Mouse (Mus musculus) MEL-GATA-1-ER (cell line): ENCODE results near the gene Tmem165.
A peak's percentile ranks its signal among the peaks of the same experiment; 100 is the strongest.

Experiments
- DNase-seq: peaks from one replicate; pipeline ENCODE4 v3.0.0-alpha.2; 2012; ENCODE audit warnings: low read depth; ENCODE audit errors: extremely low read depth

Gene Tmem165

GRCm38 (mm10) chr5:76171039-76171438, 12.6 kb upstream of the Tmem165 start:
- no peak for DNase-seq

GRCm38 (mm10) chr5:76175051-76175450, 8.6 kb upstream of the Tmem165 start:
- DNase-seq, result no peak

- DNase-seq, result no peak
Observed at GRCm38 (mm10) chr5:76176411-76176810, 7.3 kb upstream of the Tmem165 start.

- DNase-seq, result no peak
Observed at GRCm38 (mm10) chr5:76176841-76177240, 6.8 kb upstream of the Tmem165 start.

GRCm38 (mm10) chr5:76177664-76178063, 6.0 kb upstream of the Tmem165 start:
- DNase-seq, result no peak

- DNase-seq, result no peak
Observed at GRCm38 (mm10) chr5:76179171-76179570, 4.5 kb upstream of the Tmem165 start.

GRCm38 (mm10) chr5:76179791-76180190, 3.9 kb upstream of the Tmem165 start:
- no peak for DNase-seq

- no peak for DNase-seq
Observed at GRCm38 (mm10) chr5:76182326-76182725, 1.4 kb upstream of the Tmem165 start.

- DNase-seq, result no peak
Observed at GRCm38 (mm10) chr5:76183043-76183749, 484 bp upstream of the Tmem165 start.

GRCm38 (mm10) chr5:76184286-76185080, 803 bp downstream of the Tmem165 start:
- DNase-seq, result no peak

- DNase-seq, result no peak
Observed at GRCm38 (mm10) chr5:76187885-76188284, 4.2 kb downstream of the Tmem165 start.

GRCm38 (mm10) chr5:76190609-76191008, 6.9 kb downstream of the Tmem165 start:
- DNase-seq, result no peak

GRCm38 (mm10) chr5:76193075-76193474, 9.4 kb downstream of the Tmem165 start:
- no peak for DNase-seq

GRCm38 (mm10) chr5:76194377-76194945, 10.8 kb downstream of the Tmem165 start:
- peak; percentile 44 for DNase-seq

GRCm38 (mm10) chr5:76199346-76199745, 15.7 kb downstream of the Tmem165 start:
- DNase-seq, result no peak

- DNase-seq, result no peak
Observed at GRCm38 (mm10) chr5:76203171-76203570, 19.5 kb downstream of the Tmem165 start.

GRCm38 (mm10) chr5:76205886-76206285, 22.2 kb downstream of the Tmem165 start:
- no peak for DNase-seq

GRCm38 (mm10) chr5:76208066-76208465, 24.4 kb downstream of the Tmem165 start:
- DNase-seq, result no peak

GRCm38 (mm10) chr5:76216691-76217090, 33.0 kb downstream of the Tmem165 start:
- DNase-seq, result no peak

- no peak for DNase-seq
Observed at GRCm38 (mm10) chr5:76231171-76231855, 47.6 kb downstream of the Tmem165 start.

GRCm38 (mm10) chr5:76243274-76243673, 59.6 kb downstream of the Tmem165 start:
- no peak for DNase-seq

GRCm38 (mm10) chr5:76243929-76244328, 60.2 kb downstream of the Tmem165 start:
- no peak for DNase-seq
